Mouse (Mus musculus): ENCODE data around the gene Fam214b. TPM values are rescaled to one million over a fixed set of nuclear protein-coding genes. Genes with fewer than 3 reads are reported as not detected.
A peak's percentile ranks its signal among the peaks of the same experiment; 100 is the strongest.

The Fam214b gene
- polyA plus RNA-seq, 1 experiment from 2014 or later: 13.1 TPM

GRCm38 (mm10) chr4:43035851-43036250 is 10.2 kb downstream of the Fam214b start:
- WGBS: 86% methylated on average over 6 of the region's 6 CpGs
- no peak overlapping the region for H3K27ac ChIP-seq (replicated peaks)
- H3K4me1 ChIP-seq: peaks cover 33% of the 10 kb centered on the region
- peaks cover 40% of the 10 kb centered on the region for H3K36me3 ChIP-seq (replicated peaks)
- no peaks in the 10 kb centered on the region for H3K27me3 ChIP-seq (replicated peaks; ENCODE audit: low read depth, poor library complexity, severe bottlenecking)
- no peaks in the 10 kb centered on the region for H3K9me3 ChIP-seq
- no peak for DNase-seq (ENCODE audit: low spot score)
- no peak overlapping the region for H3K4me3 ChIP-seq

DNA sequence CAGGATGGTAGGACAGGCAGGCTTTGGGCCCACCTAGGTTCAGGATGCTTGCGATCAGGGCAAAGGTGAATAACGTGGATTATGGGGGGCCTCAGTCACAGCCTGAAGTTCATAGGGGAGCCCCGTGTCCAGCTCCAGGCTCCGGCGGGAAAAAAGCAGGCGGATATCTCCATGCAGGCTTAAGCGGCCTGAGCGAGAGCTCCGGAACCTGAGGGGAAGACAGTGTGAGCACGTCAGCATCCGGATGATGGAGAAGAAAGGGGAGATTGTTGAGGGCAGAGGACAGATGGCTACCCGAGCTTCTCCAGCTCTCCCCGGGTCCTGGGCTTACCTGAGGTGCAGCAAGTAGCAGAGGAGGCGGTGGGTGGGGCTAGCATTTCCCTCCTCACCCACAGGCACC is 12.5 kb downstream of the Fam214b start:
- Histone ChIP-seq H3K4me1 (peaks cover 23% of the 10 kb centered on the region), H3K27ac (replicated peaks) (no peak overlapping the region), H3K9me3 (no peaks in the 10 kb centered on the region), H3K4me3 (no peak overlapping the region), H3K27me3 (replicated peaks; ENCODE audit: low read depth, poor library complexity, severe bottlenecking) (no peaks in the 10 kb centered on the region), H3K36me3 (replicated peaks) (peaks cover 56% of the 10 kb centered on the region)
- DNase-seq (ENCODE audit: low spot score): no peak
- 80% methylated on average over 14 of the region's 14 CpGs for WGBS

DNA sequence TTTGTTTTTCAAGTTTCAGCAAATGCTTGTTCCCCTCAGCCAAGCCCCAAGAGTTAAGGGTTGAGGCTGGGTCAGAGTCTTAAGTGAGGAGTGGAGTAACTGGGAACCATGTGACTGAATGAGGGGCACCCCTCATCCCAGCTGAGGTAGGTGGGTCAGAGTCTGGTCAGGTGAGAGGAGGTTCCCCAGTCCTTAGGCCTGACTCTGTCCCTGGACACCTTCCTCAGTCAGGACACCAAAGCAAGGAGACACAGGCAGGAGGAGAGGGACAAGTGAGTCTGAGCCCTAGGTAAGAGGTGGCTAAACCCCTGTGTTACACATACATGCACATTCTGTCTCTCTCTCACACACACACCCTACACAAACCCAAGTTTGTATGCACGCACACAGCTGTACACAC is 13.5 kb downstream of the Fam214b start:
- peaks cover 23% of the 10 kb centered on the region for H3K4me1 ChIP-seq
- DNase-seq (ENCODE audit: low spot score): no peak
- whole genome bisulfite sequencing: 79% methylated on average over 1 of the region's 1 CpGs
- peaks cover 65% of the 10 kb centered on the region for H3K36me3 ChIP-seq (replicated peaks)
- no peaks in the 10 kb centered on the region for H3K9me3 ChIP-seq
- no peak overlapping the region for H3K27ac ChIP-seq (replicated peaks)
- H3K27me3 ChIP-seq (replicated peaks; ENCODE audit: low read depth, poor library complexity, severe bottlenecking): no peaks in the 10 kb centered on the region
- H3K4me3 ChIP-seq: no peak overlapping the region

DNA sequence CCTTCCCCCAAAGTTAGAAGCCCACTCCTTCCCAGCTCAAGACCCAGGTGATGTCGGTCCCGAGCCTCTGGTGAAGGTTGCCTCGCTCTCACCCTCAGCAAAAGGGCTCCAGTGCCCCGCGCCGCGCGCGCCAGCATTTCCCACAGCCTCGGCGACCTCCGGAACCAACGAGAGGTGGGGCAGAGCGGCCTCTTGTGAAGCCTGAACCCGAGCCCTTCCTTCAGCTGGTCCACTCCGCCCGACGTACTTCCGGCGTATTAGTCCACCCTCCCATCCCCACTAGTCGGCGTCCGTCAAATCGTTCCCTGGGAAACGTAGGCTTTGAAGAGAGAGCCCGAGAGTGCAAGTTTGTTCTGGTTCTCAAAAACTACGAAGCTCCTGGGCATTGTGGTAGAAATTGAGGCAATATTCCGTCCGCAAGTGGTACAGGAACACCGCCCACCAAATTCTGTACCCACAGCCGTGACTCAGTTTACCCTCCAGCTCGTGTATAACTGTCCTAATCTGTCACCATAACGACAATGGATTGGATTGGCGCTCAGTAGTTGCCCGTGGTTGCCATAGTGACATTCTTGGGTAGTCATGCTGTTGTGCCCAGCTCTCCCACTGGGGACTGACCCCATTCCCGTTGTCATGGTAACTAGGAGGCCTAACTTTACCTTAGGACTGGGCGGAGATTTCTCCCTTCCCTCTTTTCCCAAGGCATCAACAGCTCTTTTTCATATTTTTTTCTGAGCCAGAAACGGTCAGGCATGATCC is 14.6 kb downstream of the Fam214b start, which contains the start of gene Stoml2:
TSS of gene Stoml2 (minus strand) at position 474 of the 759 bp plus-strand sequence.
- peaks cover 23% of the 10 kb centered on the region for H3K4me1 ChIP-seq
- no peaks in the 10 kb centered on the region for H3K9me3 ChIP-seq
- WGBS: under 1% methylated on average over 38 of the region's 38 CpGs
- peak within 1 kb of the TSS; percentile 93 for H3K27ac ChIP-seq (replicated peaks)
- DNase-seq (ENCODE audit: low spot score): peak; percentile 94
- H3K36me3 ChIP-seq (replicated peaks): peaks cover 70% of the 10 kb centered on the region
- peak within 1 kb of the TSS; percentile 75 for H3K4me3 ChIP-seq
- H3K27me3 ChIP-seq (replicated peaks; ENCODE audit: low read depth, poor library complexity, severe bottlenecking): no peaks in the 10 kb centered on the region

DNA sequence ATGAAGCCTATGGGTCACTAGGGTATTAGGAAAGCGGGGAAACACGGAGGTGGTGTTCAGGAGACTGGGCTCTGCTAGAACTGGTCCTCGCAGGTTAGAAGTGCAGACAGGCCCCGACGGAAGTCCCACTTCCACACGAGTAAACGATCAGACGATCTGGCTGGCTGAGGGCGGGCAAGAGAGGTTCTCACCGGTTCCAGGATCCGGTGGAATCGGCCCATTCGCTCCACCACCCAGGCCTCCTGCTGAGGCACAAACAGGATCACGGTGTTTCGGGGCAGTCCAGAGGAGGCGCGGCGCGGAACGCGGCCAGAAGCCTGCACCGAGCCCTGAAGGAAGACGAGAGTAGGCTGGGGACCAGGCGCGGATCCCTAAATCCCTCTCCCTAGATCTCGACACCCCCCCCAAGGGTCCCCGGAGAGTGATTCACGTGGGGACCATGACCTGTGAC is 15.2 kb downstream of the Fam214b start:
- Histone ChIP-seq H3K4me1 (peaks cover 23% of the 10 kb centered on the region), H3K9me3 (no peaks in the 10 kb centered on the region), H3K36me3 (replicated peaks) (peaks cover 65% of the 10 kb centered on the region), H3K4me3 (peak overlapping the region; percentile 75), H3K27me3 (replicated peaks; ENCODE audit: low read depth, poor library complexity, severe bottlenecking) (no peaks in the 10 kb centered on the region), H3K27ac (replicated peaks) (peak overlapping the region; percentile 93)
- no peak for DNase-seq (ENCODE audit: low spot score)
- WGBS: 2% methylated on average over 28 of the region's 28 CpGs

- H3K4me3 ChIP-seq: peak overlapping the region; percentile 75
- peaks cover 23% of the 10 kb centered on the region for H3K4me1 ChIP-seq
- peaks cover 60% of the 10 kb centered on the region for H3K36me3 ChIP-seq (replicated peaks)
- H3K27me3 ChIP-seq (replicated peaks; ENCODE audit: low read depth, poor library complexity, severe bottlenecking): no peaks in the 10 kb centered on the region
- no peak for DNase-seq (ENCODE audit: low spot score)
- WGBS: 84% methylated on average over 9 of the region's 9 CpGs
- no peaks in the 10 kb centered on the region for H3K9me3 ChIP-seq
- H3K27ac ChIP-seq (replicated peaks): peak overlapping the region; percentile 93
Observed at GRCm38 (mm10) chr4:43030352-43030751, 15.7 kb downstream of the Fam214b start.

- peaks cover 27% of the 10 kb centered on the region for H3K4me1 ChIP-seq
- no peak overlapping the region; the same call in 1 of the 2 replicates for H3K27ac ChIP-seq (replicated peaks)
- DNase-seq (ENCODE audit: low spot score): no peak
- no peaks in the 10 kb centered on the region for H3K27me3 ChIP-seq (replicated peaks; ENCODE audit: low read depth, poor library complexity, severe bottlenecking)
- no peaks in the 10 kb centered on the region for H3K9me3 ChIP-seq
- peaks cover 54% of the 10 kb centered on the region for H3K36me3 ChIP-seq (replicated peaks)
- 94% methylated on average over 9 of the region's 9 CpGs for WGBS
- peak overlapping the region; percentile 75 for H3K4me3 ChIP-seq
Observed at GRCm38 (mm10) chr4:43029749-43030148, 16.3 kb downstream of the Fam214b start.

- Histone ChIP-seq H3K4me1 (peaks cover 33% of the 10 kb centered on the region), H3K9me3 (no peaks in the 10 kb centered on the region), H3K36me3 (replicated peaks) (peaks cover 52% of the 10 kb centered on the region), H3K27ac (replicated peaks) (no peak overlapping the region), H3K4me3 (no peak overlapping the region), H3K27me3 (replicated peaks; ENCODE audit: low read depth, poor library complexity, severe bottlenecking) (no peaks in the 10 kb centered on the region)
- DNase-seq (ENCODE audit: low spot score): no peak
- WGBS: 92% methylated on average over 7 of the region's 7 CpGs
Observed at GRCm38 (mm10) chr4:43029121-43029520, 16.9 kb downstream of the Fam214b start.

DNA sequence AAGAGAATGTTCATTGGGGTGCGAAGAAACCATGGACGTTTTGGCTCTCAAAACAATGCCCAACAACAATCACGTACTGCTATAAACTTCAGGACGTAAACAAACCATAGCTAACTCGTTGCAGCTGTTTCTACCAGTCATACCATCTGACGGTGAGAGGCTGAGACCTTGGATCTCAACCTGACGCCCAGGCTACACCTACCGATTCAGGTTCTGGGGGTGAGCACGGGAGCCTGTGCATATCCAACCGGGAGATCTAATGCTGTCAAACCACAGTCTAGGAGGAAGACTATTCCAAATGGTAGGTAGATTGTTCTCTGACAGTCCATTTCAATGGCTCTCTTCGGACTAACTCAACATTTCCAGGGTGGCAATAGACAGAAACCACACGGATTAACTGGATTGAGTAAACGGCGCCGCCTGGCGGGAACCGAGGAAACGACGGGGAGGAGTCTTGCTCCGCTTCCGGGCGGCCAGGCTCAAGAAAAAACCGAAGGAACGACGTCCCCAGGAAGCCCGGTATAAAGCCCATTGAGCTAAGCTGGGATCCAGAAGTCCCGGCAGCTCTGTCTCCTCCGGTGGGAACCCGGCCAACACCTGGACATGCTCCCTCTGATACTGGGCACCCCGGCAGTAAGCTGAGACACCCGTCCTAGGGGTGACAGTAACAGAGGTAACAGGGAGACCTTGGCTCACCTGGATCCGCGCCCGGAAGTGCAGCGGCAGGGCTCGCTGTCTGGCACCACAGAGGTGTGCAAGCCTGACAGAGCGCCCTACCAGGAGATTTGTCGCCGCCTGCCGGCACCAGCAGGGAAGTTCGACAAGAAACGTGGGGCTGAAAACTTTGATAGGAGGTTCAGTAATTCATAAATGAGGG is 20.7 kb downstream of the Fam214b start, which contains the start of gene Pigo:
TSS of gene Pigo (minus strand) at position 736 of the 877 bp plus-strand sequence.
- Histone ChIP-seq H3K36me3 (replicated peaks) (peaks cover 78% of the 10 kb centered on the region), H3K9me3 (no peaks in the 10 kb centered on the region)
- 10% methylated on average over 42 of the region's 42 CpGs for WGBS

DNA sequence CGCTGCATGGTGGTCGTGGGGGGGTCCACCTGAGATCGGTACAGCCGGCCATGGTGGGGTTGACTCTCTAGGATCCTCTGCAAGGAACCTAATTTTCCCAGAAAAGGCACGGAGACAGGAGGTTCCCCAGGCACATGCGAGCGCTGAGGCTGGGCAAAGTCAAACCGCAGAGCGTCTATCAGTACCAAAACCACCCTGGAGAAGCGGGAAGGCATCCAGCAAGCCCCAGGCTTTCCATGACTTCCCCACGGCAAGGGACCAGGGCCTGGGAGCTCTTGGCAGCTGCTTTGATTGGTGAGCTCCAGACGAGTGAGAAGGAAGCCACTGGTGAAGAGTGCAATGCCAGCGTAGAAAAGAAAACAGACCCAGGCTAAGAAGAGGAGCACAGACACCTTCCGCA is 21.3 kb downstream of the Fam214b start:
- Histone ChIP-seq H3K4me1 (peaks cover 11% of the 10 kb centered on the region), H3K27me3 (replicated peaks; ENCODE audit: low read depth, poor library complexity, severe bottlenecking) (no peaks in the 10 kb centered on the region), H3K9me3 (no peaks in the 10 kb centered on the region), H3K4me3 (peak overlapping the region; percentile 71), H3K36me3 (replicated peaks) (peaks cover 81% of the 10 kb centered on the region), H3K27ac (replicated peaks) (peak overlapping the region; percentile 83; the same call in 1 of the 2 replicates)
- WGBS: 84% methylated on average over 14 of the region's 14 CpGs
- no peak for DNase-seq (ENCODE audit: low spot score)

More for the DNA sequence above, 20.7 kb downstream of the Fam214b start, which contains the start of gene Pigo:
- H3K4me1 ChIP-seq: peaks cover 18% of the 10 kb centered on the region
- H3K4me3 ChIP-seq: peak within 1 kb of the TSS; percentile 71
- no peaks in the 10 kb centered on the region for H3K27me3 ChIP-seq (replicated peaks; ENCODE audit: low read depth, poor library complexity, severe bottlenecking)
- DNase-seq (ENCODE audit: low spot score): peak; percentile 93
- peak within 1 kb of the TSS; percentile 83 for H3K27ac ChIP-seq (replicated peaks)

- H3K27me3 ChIP-seq (replicated peaks; ENCODE audit: low read depth, poor library complexity, severe bottlenecking): no peaks in the 10 kb centered on the region
- H3K4me1 ChIP-seq: peaks cover 10% of the 10 kb centered on the region
- peaks cover 80% of the 10 kb centered on the region for H3K36me3 ChIP-seq (replicated peaks)
- H3K4me3 ChIP-seq: no peak overlapping the region
- no peak overlapping the region for H3K27ac ChIP-seq (replicated peaks)
- no peaks in the 10 kb centered on the region for H3K9me3 ChIP-seq
- no peak for DNase-seq (ENCODE audit: low spot score)
- 69% methylated on average over 17 of the region's 17 CpGs for WGBS
Observed at GRCm38 (mm10) chr4:43021341-43021740, 24.7 kb downstream of the Fam214b start.

GRCm38 (mm10) chr4:43020876-43021275 is 25.1 kb downstream of the Fam214b start:
- peaks cover 10% of the 10 kb centered on the region for H3K4me1 ChIP-seq
- peaks cover 82% of the 10 kb centered on the region for H3K36me3 ChIP-seq (replicated peaks)
- H3K27me3 ChIP-seq (replicated peaks; ENCODE audit: low read depth, poor library complexity, severe bottlenecking): no peaks in the 10 kb centered on the region
- H3K4me3 ChIP-seq: no peak overlapping the region
- H3K9me3 ChIP-seq: no peaks in the 10 kb centered on the region
- 85% methylated on average over 16 of the region's 16 CpGs for WGBS
- DNase-seq (ENCODE audit: low spot score): no peak
- H3K27ac ChIP-seq (replicated peaks): no peak overlapping the region

All from embryonic facial prominence, embryonic 10.5 days (tissue).